Mouse (Mus musculus) lung, embryonic 14.5 days (tissue): ENCODE measurements around the gene Cd38. TPM values are rescaled to one million over a fixed set of nuclear protein-coding genes. Genes with fewer than 3 reads are reported as not detected.

Source experiments
- ATAC-seq: fragments of 200-750 bp; cut with Nextera tagmentation; 2 replicates; pipeline ENCODE4 v1.8.0; 2017; ENCODE audit warnings: mild to moderate bottlenecking, moderate TSS enrichment, moderate library complexity; ENCODE audit not compliant: insufficient read depth
- DNase-seq: peaks from one replicate; pipeline ENCODE4 v3.0.0-alpha.2; 2015
- H3K27ac ChIP-seq: fragments of 300-500 bp; sonication (generic); 2 replicates; pipeline ENCODE4 v1.5.1; 2014; ENCODE audit warnings: low read depth, mild to moderate bottlenecking, moderate library complexity
- H3K27me3 ChIP-seq: fragments of 300-500 bp; sonication (generic); 2 replicates; pipeline ENCODE4 v1.6.1; 2014; ENCODE audit warnings: low read length, control low read depth; ENCODE audit not compliant: insufficient read depth
- H3K36me3 ChIP-seq: fragments of 300-500 bp; sonication (generic); 2 replicates; pipeline ENCODE4 v1.6.1; 2014; ENCODE audit warnings: control low read depth; ENCODE audit not compliant: insufficient read depth
- H3K4me1 ChIP-seq: fragments of 300-500 bp; sonication (generic); 2 replicates; pipeline ENCODE4 v1.6.1; 2014; ENCODE audit warnings: antibody characterized with exemption, control low read depth; ENCODE audit not compliant: insufficient read depth
- H3K4me2 ChIP-seq: fragments of 300-500 bp; sonication (generic); 2 replicates; pipeline ENCODE4 v1.6.1; 2014; ENCODE audit warnings: mild to moderate bottlenecking
- H3K4me3 ChIP-seq: fragments of 300-500 bp; sonication (generic); 2 replicates; pipeline ENCODE4 v1.5.1; 2014; ENCODE audit warnings: low read depth, low read length
- H3K9ac ChIP-seq: fragments of 300-500 bp; sonication (generic); 2 replicates; pipeline ENCODE4 v1.6.1; 2014
- H3K9me3 ChIP-seq: fragments of 300-500 bp; sonication (generic); 2 replicates; pipeline ENCODE4 v1.6.1; 2016; ENCODE audit warnings: low read depth, low read length, control low read depth
- CTCF ChIP-seq: IDR thresholded peaks from 2 replicates; pipeline ENCODE4 v1.5.1; 2016; ENCODE audit warnings: antibody characterized with exemption, low read depth
- WGBS: fragments of 180-500 bp; shearing (Covaris S2); extraction: QIAGEN DNeasy Blood & Tissue Kit; methylation state at CpG from one replicate; pipeline ENCODE4 v1.1.7; 2014; 5-methylcytosine and 5-hydroxymethylcytosine counted together
- polyA plus RNA-seq: library from polyadenylated mRNA; unstranded; fragments of >200 nt; fragmentation: Nextera tagmentation; extraction: Ambion mirVana; gene quantifications from 2 replicates; pipeline ENCODE4 v1.2.1, GENCODE M21; 2014

The Cd38 gene
- polyA plus RNA-seq, 1 experiment from 2014 or later = 23.0 TPM

- DNase-seq = no peak
- H3K9me3 ChIP-seq = no peaks in the 10 kb centered on the region
- WGBS = 67% methylated on average over 1 of the region's 1 CpGs
These were observed 3.5 kb downstream of the Cd38 start for GRCm38 (mm10) chr5:43871845-43872244.

GRCm38 (mm10) chr5:43872652-43873051 is 4.3 kb downstream of the Cd38 start:
- Histone ChIP-seq H3K27ac (no peak overlapping the region), H3K4me1 (no peaks in the 10 kb centered on the region), H3K4me3 (no peak overlapping the region), H3K27me3 (no peaks in the 10 kb centered on the region), H3K4me2 (no peak overlapping the region), H3K9me3 (no peaks in the 10 kb centered on the region), H3K36me3 (no peaks in the 10 kb centered on the region), H3K9ac (no peak overlapping the region)
- TF ChIP-seq CTCF = no peak
- DNase-seq (no peak), ATAC-seq (no peak)
- WGBS = 66% methylated on average over 1 of the region's 1 CpGs

More at GRCm38 (mm10) chr5:43871845-43872244, 3.5 kb downstream of the Cd38 start:
- Histone ChIP-seq H3K4me2 (no peak overlapping the region), H3K4me3 (no peak overlapping the region), H3K4me1 (no peaks in the 10 kb centered on the region), H3K27me3 (no peaks in the 10 kb centered on the region), H3K36me3 (no peaks in the 10 kb centered on the region), H3K9ac (no peak overlapping the region), H3K27ac (no peak overlapping the region)
- no peak for TF ChIP-seq CTCF
- ATAC-seq = no peak

DNA sequence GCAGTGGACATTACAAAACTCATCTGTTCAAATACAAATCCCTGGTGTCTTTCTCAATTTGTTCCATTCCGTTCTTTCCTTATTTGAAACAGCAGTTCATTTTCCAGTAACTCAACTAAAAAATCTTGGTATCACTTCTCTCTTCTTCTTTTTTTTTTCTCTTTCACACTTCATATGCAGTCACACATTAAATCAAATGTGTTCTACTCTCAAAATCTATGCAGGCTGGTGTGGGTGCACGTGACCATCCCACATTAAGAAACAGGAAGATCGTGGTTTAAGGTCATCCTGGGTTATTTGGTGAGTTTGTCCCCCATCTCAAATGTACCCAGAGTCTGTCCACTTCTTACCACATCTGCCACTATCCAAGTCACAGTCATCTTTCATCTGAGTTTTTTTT is 13.7 kb downstream of the Cd38 start:
- ATAC-seq (no peak), DNase-seq (no peak)
- Histone ChIP-seq H3K9me3 (no peaks in the 10 kb centered on the region), H3K27ac (no peak overlapping the region), H3K4me1 (no peaks in the 10 kb centered on the region), H3K4me3 (no peak overlapping the region), H3K36me3 (no peaks in the 10 kb centered on the region), H3K4me2 (no peak overlapping the region), H3K27me3 (no peaks in the 10 kb centered on the region), H3K9ac (no peak overlapping the region)
- WGBS = 85% methylated on average over 3 of the region's 3 CpGs
- TF ChIP-seq CTCF = no peak

- H3K36me3 ChIP-seq = no peaks in the 10 kb centered on the region
- H3K9ac ChIP-seq = no peak overlapping the region
- no peaks in the 10 kb centered on the region for H3K4me1 ChIP-seq
- DNase-seq (no peak), ATAC-seq (no peak)
- H3K27ac ChIP-seq = no peak overlapping the region
- no peak overlapping the region for H3K4me2 ChIP-seq
- H3K9me3 ChIP-seq = no peaks in the 10 kb centered on the region
- no peaks in the 10 kb centered on the region for H3K27me3 ChIP-seq
- H3K4me3 ChIP-seq = no peak overlapping the region
- TF ChIP-seq CTCF = no peak
- WGBS = 33% methylated on average over 3 of the region's 3 CpGs
These were observed 16.9 kb downstream of the Cd38 start for GRCm38 (mm10) chr5:43885060-43885820.

DNA sequence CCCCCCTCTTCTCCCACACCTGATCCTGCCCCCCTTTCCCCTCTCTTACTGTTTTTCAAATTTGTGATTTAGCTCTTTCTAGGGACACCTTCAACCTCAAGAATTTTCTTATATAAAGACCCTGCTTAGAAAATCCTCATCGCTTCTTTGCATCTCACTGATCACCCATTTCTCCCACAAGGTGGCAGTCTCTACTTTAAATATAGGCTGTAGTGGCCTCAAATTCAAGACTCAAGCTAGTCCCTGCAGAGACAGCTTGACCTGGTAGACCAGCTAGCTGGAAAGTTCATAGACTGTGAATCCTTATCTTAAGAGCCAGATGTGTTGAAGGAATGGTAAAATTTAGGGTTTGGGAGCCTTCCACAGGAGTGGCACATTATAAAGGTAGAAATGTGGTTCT is 24.0 kb downstream of the Cd38 start:
- no peak overlapping the region for H3K27ac ChIP-seq
- H3K4me1 ChIP-seq = no peaks in the 10 kb centered on the region
- TF ChIP-seq CTCF = peak; percentile 62
- no peaks in the 10 kb centered on the region for H3K27me3 ChIP-seq
- H3K4me2 ChIP-seq = no peak overlapping the region
- DNase-seq = peak; percentile 79
- no peak overlapping the region for H3K9ac ChIP-seq
- WGBS = 10% methylated on average over 1 of the region's 1 CpGs
- no peaks in the 10 kb centered on the region for H3K36me3 ChIP-seq
- H3K9me3 ChIP-seq = no peaks in the 10 kb centered on the region
- ATAC-seq = no peak
- H3K4me3 ChIP-seq = no peak overlapping the region

- Histone ChIP-seq H3K36me3 (no peaks in the 10 kb centered on the region), H3K9ac (no peak overlapping the region), H3K4me2 (no peak overlapping the region), H3K9me3 (no peaks in the 10 kb centered on the region), H3K4me1 (no peaks in the 10 kb centered on the region), H3K4me3 (no peak overlapping the region), H3K27me3 (no peaks in the 10 kb centered on the region), H3K27ac (no peak overlapping the region)
- peak; percentile 59 for TF ChIP-seq CTCF
- WGBS = 60% methylated on average over 2 of the region's 2 CpGs
- DNase-seq (peak; percentile 84), ATAC-seq (no peak)
These were observed 25.8 kb downstream of the Cd38 start for GRCm38 (mm10) chr5:43894113-43894512.

DNA sequence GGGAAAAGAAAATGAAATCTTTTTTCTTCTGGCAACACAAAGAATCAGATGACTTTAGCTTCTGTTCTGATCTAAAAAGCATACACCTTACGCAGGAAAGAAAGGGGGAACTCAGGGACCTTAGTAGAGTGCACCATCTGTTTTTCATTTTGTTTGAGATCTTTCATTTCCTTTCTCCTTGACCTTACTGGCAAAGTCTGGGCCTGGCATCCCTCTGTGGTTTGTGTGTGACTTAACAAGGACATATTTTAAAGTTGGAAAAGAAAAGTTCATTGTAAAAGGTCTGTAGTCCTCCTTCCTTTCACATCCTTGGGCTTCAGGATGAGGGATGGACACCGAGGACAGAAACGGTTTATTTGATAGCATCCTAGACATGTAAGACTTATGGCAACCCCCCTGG is 27.6 kb downstream of the Cd38 start:
- Histone ChIP-seq H3K4me2 (no peak overlapping the region), H3K27ac (no peak overlapping the region), H3K9ac (no peak overlapping the region), H3K4me3 (no peak overlapping the region), H3K27me3 (no peaks in the 10 kb centered on the region), H3K9me3 (no peaks in the 10 kb centered on the region), H3K36me3 (no peaks in the 10 kb centered on the region), H3K4me1 (no peaks in the 10 kb centered on the region)
- ATAC-seq (no peak), DNase-seq (no peak)
- TF ChIP-seq CTCF = no peak
- 76% methylated on average over 3 of the region's 3 CpGs for WGBS

GRCm38 (mm10) chr5:43904685-43905084 is 36.3 kb downstream of the Cd38 start:
- no peak for DNase-seq
- Histone ChIP-seq H3K4me1 (no peaks in the 10 kb centered on the region), H3K4me2 (no peak overlapping the region), H3K9me3 (no peaks in the 10 kb centered on the region), H3K36me3 (no peaks in the 10 kb centered on the region), H3K27ac (no peak overlapping the region), H3K27me3 (no peaks in the 10 kb centered on the region), H3K9ac (no peak overlapping the region), H3K4me3 (no peak overlapping the region)
- 79% methylated on average over 3 of the region's 3 CpGs for WGBS
- no peak for TF ChIP-seq CTCF
- ATAC-seq = no peak
